Mouse (Mus musculus) ZHBTc4 (cell line): ENCODE results near the gene Galnt6.

ENCODE experiments used
- DNase-seq: peaks from one replicate; pipeline ENCODE4 v3.0.0-alpha.2; 2011; ENCODE audit warnings: low read depth, low spot score

Galnt6 gene

DNA sequence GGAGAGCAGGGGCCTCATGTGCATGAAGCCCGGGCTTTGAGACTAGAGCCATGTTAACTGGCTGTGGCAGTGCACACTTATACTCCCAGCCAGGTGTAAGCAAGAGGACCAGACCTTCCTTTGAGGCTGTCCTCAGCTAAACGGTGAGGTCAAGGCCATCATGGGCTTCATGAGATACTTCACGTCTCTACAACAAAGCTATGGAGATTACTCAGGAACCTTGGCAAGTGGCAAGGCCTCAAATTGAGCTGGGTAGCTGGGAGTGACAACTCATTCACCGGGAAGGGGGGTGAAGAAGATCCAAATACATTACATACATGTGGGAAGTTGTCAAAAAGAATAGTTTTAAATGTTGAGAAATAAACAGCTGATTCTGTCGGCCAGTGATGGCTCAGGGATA is 68.4 kb downstream of the Galnt6 start:
- DNase-seq = no peak

DNA sequence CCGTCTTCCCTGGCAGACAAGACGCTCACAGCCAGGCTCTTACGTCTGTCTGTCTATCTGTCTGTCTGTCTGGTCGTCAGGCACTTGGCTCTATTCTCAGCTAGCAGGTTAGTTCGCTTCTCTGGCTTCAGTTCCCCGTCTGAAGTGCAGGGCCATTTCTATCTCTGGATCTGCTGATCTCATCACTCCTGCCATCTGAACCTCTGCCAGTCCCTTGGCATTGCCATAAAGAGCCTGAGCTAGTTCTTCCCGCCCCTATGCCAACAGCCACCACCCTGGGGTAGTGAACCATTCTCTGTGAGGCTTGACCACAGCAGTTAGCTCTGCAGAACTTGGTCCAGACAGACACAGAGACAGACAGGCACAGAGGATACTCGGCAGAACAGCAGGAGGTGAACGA is 68.9 kb downstream of the Galnt6 start:
- DNase-seq = no peak

DNA sequence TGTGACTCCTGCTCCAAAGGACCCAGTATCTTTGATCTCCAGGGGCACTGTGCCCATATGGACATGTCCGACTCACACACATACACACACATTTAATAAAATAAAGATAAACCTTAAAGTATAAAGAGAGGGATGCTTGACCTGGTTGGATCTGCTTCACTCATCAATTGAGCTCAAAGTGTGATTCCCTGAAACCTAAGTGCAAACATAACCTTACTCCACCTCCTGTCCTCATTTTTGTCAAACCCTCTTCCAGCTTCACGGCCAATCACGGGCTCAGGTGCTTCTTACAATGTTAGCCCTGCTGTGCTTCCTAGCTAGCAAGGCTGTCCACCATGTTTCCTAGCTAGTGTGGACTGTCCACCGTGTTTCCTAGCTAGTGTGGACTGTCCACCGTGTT is 74.0 kb downstream of the Galnt6 start:
- DNase-seq = no peak

DNA sequence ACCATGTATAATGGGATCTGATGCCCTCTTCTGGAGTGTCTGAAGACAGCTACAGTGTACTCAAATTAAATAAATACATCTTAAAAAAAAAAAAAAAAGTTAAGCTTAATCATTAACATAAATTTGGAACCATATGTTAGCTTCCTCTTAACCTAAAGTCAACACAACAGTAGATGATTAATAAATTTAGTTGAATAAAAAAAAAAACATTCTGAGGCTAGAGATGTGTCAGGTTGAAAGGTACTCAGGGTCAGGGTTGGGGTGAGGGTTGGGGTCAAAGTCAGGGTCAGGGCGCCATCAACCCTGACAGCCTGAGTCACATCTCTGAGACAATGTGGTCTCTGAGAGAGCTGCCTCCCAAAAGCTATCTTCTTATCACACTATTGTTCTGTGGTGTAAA is 74.9 kb downstream of the Galnt6 start:
- no peak for DNase-seq

DNA sequence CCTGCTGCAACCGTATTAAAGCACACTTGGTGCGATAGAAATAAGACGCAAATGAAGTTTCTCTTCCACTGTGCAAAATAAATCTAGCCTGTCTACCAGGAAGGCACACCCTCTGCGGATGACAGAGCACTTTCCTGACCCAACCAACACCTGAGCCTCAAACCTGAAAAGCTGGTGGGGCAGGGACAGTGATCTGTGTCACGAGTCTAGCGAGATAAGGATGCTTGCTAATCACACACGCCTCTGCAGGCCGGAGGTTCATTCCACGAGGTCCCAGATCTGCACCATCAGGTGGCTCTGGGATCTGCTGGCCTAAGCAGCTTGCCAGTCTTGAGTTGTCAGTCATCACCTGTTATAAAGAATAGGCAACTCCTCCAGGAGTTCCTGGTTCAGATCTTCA is 77.6 kb downstream of the Galnt6 start:
- no peak for DNase-seq

DNA sequence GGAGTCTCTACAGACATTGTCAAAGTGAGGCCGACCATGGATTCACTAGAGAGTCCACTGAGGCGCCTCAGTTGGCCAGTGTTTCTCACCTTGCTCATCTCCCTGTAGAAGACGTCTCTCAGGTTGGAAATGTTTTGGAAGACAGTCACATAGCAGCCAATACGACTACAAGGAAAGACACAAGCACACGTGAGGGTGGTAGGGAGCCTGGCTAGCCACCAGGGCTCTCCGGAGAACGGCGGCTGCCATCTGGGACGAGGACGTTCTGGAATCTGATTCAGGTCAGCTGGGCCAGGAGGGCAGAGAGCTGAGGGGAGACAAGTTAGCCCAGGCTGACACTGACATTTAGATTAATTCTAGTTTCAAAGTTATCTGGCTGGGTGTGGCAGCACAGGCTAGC is 79.1 kb downstream of the Galnt6 start:
- no peak for DNase-seq

DNA sequence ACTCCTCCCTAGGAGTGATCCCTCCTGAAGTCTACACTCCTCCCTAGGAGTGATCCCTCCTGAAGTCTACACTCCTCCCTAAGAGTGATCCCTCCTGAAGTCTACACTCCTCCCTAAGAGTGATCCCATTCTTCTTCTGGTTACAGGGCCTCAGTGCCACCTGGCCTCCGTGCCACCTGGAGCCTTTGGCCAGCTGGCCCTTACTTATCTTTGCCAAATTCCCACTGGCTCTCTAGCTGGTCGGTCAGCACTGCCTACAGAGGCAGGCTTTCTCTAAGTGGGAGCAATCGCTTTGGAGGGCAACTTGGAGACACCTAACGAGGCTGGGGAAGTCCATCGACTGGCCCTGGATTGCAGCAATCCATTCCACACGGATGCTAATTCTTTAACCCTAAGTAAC is 83.0 kb downstream of the Galnt6 start:
- DNase-seq = no peak

DNA sequence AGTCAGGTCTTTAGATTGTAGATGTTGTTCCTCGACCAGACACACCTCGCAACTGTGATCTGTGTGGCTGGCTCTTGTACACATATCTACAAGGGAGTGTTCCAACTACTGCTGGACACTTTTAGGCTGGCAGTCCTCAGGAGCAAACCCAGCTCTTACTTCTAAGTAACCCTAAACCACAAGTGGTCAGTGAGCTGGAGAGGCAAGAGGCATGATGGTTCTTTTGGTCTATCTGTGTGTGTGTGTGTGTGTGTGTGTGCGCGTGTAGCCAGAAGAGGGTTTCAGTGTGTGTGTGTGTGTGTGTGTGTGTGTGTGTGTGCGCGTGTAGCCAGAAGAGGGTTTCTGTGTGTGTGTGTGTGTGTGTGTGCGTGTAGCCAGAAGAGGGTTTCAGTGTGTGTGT is 86.7 kb downstream of the Galnt6 start:
- no peak for DNase-seq
